Mouse (Mus musculus) liver, embryonic 14.5 days (tissue): ENCODE measurements around the gene Col2a1. TPM values are rescaled to one million over a fixed set of nuclear protein-coding genes. Genes with fewer than 3 reads are reported as not detected.

Experiments used
- ATAC-seq: fragments of 200-750 bp; cut with Nextera tagmentation; 2 replicates; pipeline ENCODE4 v1.8.0; 2017; ENCODE audit warnings: moderate number of reproducible peaks, mild to moderate bottlenecking, moderate library complexity; ENCODE audit not compliant: insufficient read depth
- DNase-seq, 3 experiments: peaks; one replicate each; pipeline ENCODE4 v3.0.0-alpha.2; 2012 to 2013; ENCODE audit warnings: low read depth in 3 of 3, low spot score in 3 of 3
- H3K27ac ChIP-seq: fragments of 300-500 bp; sonication (generic); 2 replicates; pipeline ENCODE4 v1.5.1; 2014; ENCODE audit warnings: moderate library complexity, mild to moderate bottlenecking, control low read depth, inconsistent platforms
- H3K27me3 ChIP-seq: fragments of 300-500 bp; sonication (generic); 2 replicates; pipeline ENCODE4 v1.6.1; 2014; ENCODE audit warnings: mild to moderate bottlenecking, low read length, moderate library complexity; ENCODE audit not compliant: control insufficient read depth, insufficient read depth
- H3K36me3 ChIP-seq: fragments of 300-500 bp; sonication (generic); replicated peaks from 2 replicates; pipeline ENCODE4 v1.6.1; 2014; ENCODE audit warnings: low read depth; ENCODE audit not compliant: control insufficient read depth, insufficient read depth
- H3K4me1 ChIP-seq, 2 experiments: fragments of 200-500 bp in 1 of 2; fragments of 300-500 bp in 1 of 2; sonication (generic) in 1 of 2; replicated peaks; 2 replicates each; pipeline ENCODE4 v1.6.1; 2012 to 2014; ENCODE audit warnings: antibody characterized with exemption in 1 of 2, inconsistent platforms in 1 of 2, low read length in 1 of 2; ENCODE audit not compliant: control insufficient read depth in 2 of 2, insufficient read depth in 2 of 2
- H3K4me2 ChIP-seq: fragments of 300-500 bp; sonication (generic); 2 replicates; pipeline ENCODE4 v1.6.1; 2014; ENCODE audit warnings: low read depth, mild to moderate bottlenecking, control low read depth, moderate library complexity
- H3K4me3 ChIP-seq, 2 experiments: fragments of 200-500 bp in 1 of 2; fragments of 300-500 bp in 1 of 2; sonication (generic) in 1 of 2; 2 replicates each; pipeline ENCODE4 v1.5.1; 2012 to 2014; ENCODE audit warnings: low read depth in 2 of 2, low read length in 2 of 2, mild to moderate bottlenecking in 2 of 2, control low read depth in 1 of 2, inconsistent platforms in 1 of 2, moderate library complexity in 1 of 2; ENCODE audit not compliant: insufficient read depth in 1 of 2
- H3K9ac ChIP-seq: fragments of 300-500 bp; sonication (generic); replicated peaks from 2 replicates; pipeline ENCODE4 v1.6.1; 2014; ENCODE audit warnings: mild to moderate bottlenecking, control low read depth, moderate library complexity
- H3K9me3 ChIP-seq: fragments of 300-500 bp; sonication (generic); 2 replicates; pipeline ENCODE4 v1.6.1; 2016; ENCODE audit warnings: low read length, mixed read lengths; ENCODE audit not compliant: control insufficient read depth
- CTCF ChIP-seq: IDR thresholded peaks from 2 replicates; pipeline ENCODE4 v1.5.1; 2016; ENCODE audit warnings: antibody characterized with exemption, low read depth, control low read depth
- EP300 ChIP-seq: IDR thresholded peaks from 2 replicates; pipeline ENCODE4 v1.6.1; 2016; ENCODE audit warnings: antibody characterized with exemption, low read depth
- WGBS: fragments of 180-500 bp; shearing (Covaris S2); extraction: QIAGEN DNeasy Blood & Tissue Kit; methylation state at CpG from one replicate; pipeline ENCODE4 v1.1.7; 2014; ENCODE audit not compliant: insufficient replicate concordance; 5-methylcytosine and 5-hydroxymethylcytosine counted together
- polyA plus RNA-seq, 2 experiments: library from polyadenylated mRNA; depleted of rRNA in 1 of 2; stranded (reverse) in 1 of 2; unstranded in 1 of 2; fragments of >200 nt; fragmentation: Nextera tagmentation in 1 of 2; extraction: Ambion mirVana in 1 of 2; gene quantifications; 2 replicates each; pipeline versions ENCODE4 v1.2.1 to v1.2.3; 2012 to 2014

Gene Col2a1
- polyA plus RNA-seq, 2 experiments: 0.04 to 0.56 TPM

DNA sequence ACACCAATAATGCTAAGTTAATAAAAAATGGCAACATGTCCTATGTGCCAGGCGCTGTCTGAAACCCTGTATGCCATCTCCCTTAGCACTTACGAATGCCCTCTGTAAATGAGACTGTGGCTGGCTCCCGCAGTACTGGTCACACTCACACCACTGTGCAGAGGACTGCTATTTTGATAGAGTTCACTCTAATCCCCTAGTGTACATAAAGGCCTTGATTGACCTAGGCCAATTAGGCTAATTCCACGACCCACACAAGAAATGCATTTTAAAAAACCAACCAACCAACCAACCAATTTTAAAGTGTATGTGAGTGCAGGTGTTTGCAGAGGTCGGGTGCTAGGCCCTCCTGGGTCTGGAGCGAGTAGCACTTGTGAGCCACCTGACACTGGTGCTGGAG, 25.3 kb upstream of the Col2a1 start:
- WGBS: 59% methylated on average over 6 of the region's 6 CpGs
- Histone ChIP-seq H3K4me1 (no peaks in the 10 kb centered on the region), H3K27ac (no peak overlapping the region), H3K4me3 (no peak overlapping the region), H3K36me3 (no peaks in the 10 kb centered on the region), H3K4me2 (no peak overlapping the region), H3K27me3 (no peaks in the 10 kb centered on the region), H3K9me3 (no peaks in the 10 kb centered on the region), H3K9ac (no peak overlapping the region)
- ATAC-seq (no peak), DNase-seq (no peak)
- TF ChIP-seq EP300 (no peak), CTCF (no peak)

- no peak for TF ChIP-seq EP300
- no peak for TF ChIP-seq CTCF
- Histone ChIP-seq H3K4me1 (no peaks in the 10 kb centered on the region), H3K27me3 (no peaks in the 10 kb centered on the region), H3K9ac (no peak overlapping the region), H3K4me2 (no peak overlapping the region), H3K36me3 (no peaks in the 10 kb centered on the region), H3K4me3 (no peak overlapping the region), H3K9me3 (no peaks in the 10 kb centered on the region), H3K27ac (no peak overlapping the region)
- no peak for ATAC-seq
- DNase-seq: no peak
- 32% methylated on average over 12 of the region's 12 CpGs for WGBS
These were observed 22.7 kb upstream of the Col2a1 start for GRCm38 (mm10) chr15:98026967-98027904.

- Histone ChIP-seq H3K9me3 (no peaks in the 10 kb centered on the region), H3K4me2 (no peak overlapping the region), H3K27ac (no peak overlapping the region), H3K9ac (no peak overlapping the region), H3K4me3 (no peak overlapping the region), H3K36me3 (no peaks in the 10 kb centered on the region), H3K4me1 (no peaks in the 10 kb centered on the region), H3K27me3 (no peaks in the 10 kb centered on the region)
- 38% methylated on average over 4 of the region's 4 CpGs for WGBS
- TF ChIP-seq EP300 (no peak), CTCF (no peak)
- ATAC-seq (no peak), DNase-seq (no peak)
These were observed 21.1 kb upstream of the Col2a1 start for GRCm38 (mm10) chr15:98025611-98026010.

DNA sequence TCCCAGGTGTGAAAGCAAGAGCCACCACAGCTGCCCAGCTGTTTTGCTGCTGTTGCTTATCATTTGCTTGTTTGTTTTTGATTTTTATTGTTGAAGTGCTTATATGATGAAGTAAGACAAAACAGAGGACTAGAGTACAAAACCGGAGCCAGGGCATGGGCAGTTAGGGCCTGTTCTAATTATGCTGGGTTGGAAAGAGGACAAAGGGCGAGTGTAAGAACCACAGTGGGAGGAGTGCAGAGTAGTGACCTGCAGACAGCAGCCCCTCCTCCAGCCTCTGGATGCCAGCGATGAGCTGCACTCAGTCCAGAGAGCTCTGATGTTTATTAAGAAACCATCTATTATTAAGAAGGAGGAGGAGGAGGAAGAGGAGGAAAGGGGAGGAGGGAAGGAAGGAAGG, 18.6 kb upstream of the Col2a1 start:
- ATAC-seq (no peak), DNase-seq (no peak)
- H3K27me3 ChIP-seq: no peaks in the 10 kb centered on the region
- TF ChIP-seq CTCF: no peak
- TF ChIP-seq EP300: no peak
- H3K27ac ChIP-seq: no peak overlapping the region
- H3K9ac ChIP-seq: no peak overlapping the region
- H3K4me3 ChIP-seq: no peak overlapping the region
- no peaks in the 10 kb centered on the region for H3K9me3 ChIP-seq
- 37% methylated on average over 3 of the region's 3 CpGs for WGBS
- no peaks in the 10 kb centered on the region for H3K36me3 ChIP-seq
- H3K4me1 ChIP-seq: no peaks in the 10 kb centered on the region
- H3K4me2 ChIP-seq: no peak overlapping the region

GRCm38 (mm10) chr15:98021886-98022285, 17.4 kb upstream of the Col2a1 start:
- 31% methylated on average over 2 of the region's 2 CpGs for WGBS
- H3K27ac ChIP-seq: no peak overlapping the region
- H3K9ac ChIP-seq: no peak overlapping the region
- TF ChIP-seq CTCF (no peak), EP300 (no peak)
- H3K27me3 ChIP-seq: no peaks in the 10 kb centered on the region
- H3K9me3 ChIP-seq: no peaks in the 10 kb centered on the region
- H3K4me2 ChIP-seq: no peak overlapping the region
- H3K4me3 ChIP-seq: no peak overlapping the region
- no peaks in the 10 kb centered on the region for H3K36me3 ChIP-seq
- DNase-seq (no peak), ATAC-seq (no peak)
- H3K4me1 ChIP-seq: no peaks in the 10 kb centered on the region
